Mouse (Mus musculus) lung, postnatal 0 days (tissue): Measurements from ENCODE around the gene Gabrg3. TPM values are rescaled to one million over a fixed set of nuclear protein-coding genes. Genes with fewer than 3 reads are reported as not detected.

Source experiments
- ATAC-seq: fragments of 200-750 bp; cut with Nextera tagmentation; 2 replicates; pipeline ENCODE4 v1.8.0; 2017; ENCODE audit warnings: moderate library complexity
- DNase-seq: peaks from one replicate; pipeline ENCODE4 v3.0.0-alpha.2; 2016; ENCODE audit warnings: low spot score
- H3K27ac ChIP-seq: fragments of 300-500 bp; sonication (generic); 2 replicates; pipeline ENCODE4 v1.5.1; 2014; ENCODE audit warnings: antibody characterized with exemption, mild to moderate bottlenecking, low read length, mixed read lengths
- H3K27me3 ChIP-seq: fragments of 300-500 bp; sonication (generic); replicated peaks from 2 replicates; pipeline ENCODE4 v1.6.1; 2014; ENCODE audit warnings: low read length, mixed read lengths; ENCODE audit not compliant: insufficient read depth
- H3K36me3 ChIP-seq: fragments of 300-500 bp; sonication (generic); 2 replicates; pipeline ENCODE4 v1.6.1; 2014; ENCODE audit warnings: low read length, mixed read lengths; ENCODE audit not compliant: insufficient read depth
- H3K4me1 ChIP-seq: fragments of 300-500 bp; sonication (generic); 2 replicates; pipeline ENCODE4 v1.6.1; 2014; ENCODE audit warnings: antibody characterized with exemption, low read depth, low read length, mixed read lengths; ENCODE audit not compliant: insufficient read depth
- H3K4me2 ChIP-seq: fragments of 300-500 bp; sonication (generic); replicated peaks from 2 replicates; pipeline ENCODE4 v1.6.1; 2014; ENCODE audit warnings: low read depth, mild to moderate bottlenecking, low read length, moderate library complexity, mixed read lengths
- H3K4me3 ChIP-seq: fragments of 300-500 bp; sonication (generic); 2 replicates; pipeline ENCODE4 v1.5.1; 2014; ENCODE audit warnings: low read depth, low read length
- H3K9ac ChIP-seq: fragments of 300-500 bp; sonication (generic); replicated peaks from 2 replicates; pipeline ENCODE4 v1.6.1; 2014; ENCODE audit warnings: low read depth, mild to moderate bottlenecking
- H3K9me3 ChIP-seq: fragments of 300-500 bp; sonication (generic); 2 replicates; pipeline ENCODE4 v1.6.1; 2016; ENCODE audit warnings: low read length, mixed read lengths
- CTCF ChIP-seq: IDR thresholded peaks from 2 replicates; pipeline ENCODE4 v1.5.1; 2016; ENCODE audit warnings: antibody characterized with exemption, mild to moderate bottlenecking
- EP300 ChIP-seq: IDR thresholded peaks from 2 replicates; pipeline ENCODE4 v1.6.1; 2016; ENCODE audit warnings: antibody characterized with exemption, mild to moderate bottlenecking, control low read depth
- WGBS: fragments of 180-500 bp; shearing (Covaris S2); extraction: QIAGEN DNeasy Blood & Tissue Kit; methylation state at CpG from one replicate; pipeline ENCODE4 v1.1.7; 2014; 5-methylcytosine and 5-hydroxymethylcytosine counted together
- polyA plus RNA-seq: library from polyadenylated mRNA; unstranded; fragments of >200 nt; fragmentation: Nextera tagmentation; extraction: Ambion mirVana; gene quantifications from 2 replicates; pipeline ENCODE4 v1.2.1, GENCODE M21; 2015

Gene Gabrg3
- polyA plus RNA-seq, 1 experiment from 2014 or later: 0.07 TPM

DNA sequence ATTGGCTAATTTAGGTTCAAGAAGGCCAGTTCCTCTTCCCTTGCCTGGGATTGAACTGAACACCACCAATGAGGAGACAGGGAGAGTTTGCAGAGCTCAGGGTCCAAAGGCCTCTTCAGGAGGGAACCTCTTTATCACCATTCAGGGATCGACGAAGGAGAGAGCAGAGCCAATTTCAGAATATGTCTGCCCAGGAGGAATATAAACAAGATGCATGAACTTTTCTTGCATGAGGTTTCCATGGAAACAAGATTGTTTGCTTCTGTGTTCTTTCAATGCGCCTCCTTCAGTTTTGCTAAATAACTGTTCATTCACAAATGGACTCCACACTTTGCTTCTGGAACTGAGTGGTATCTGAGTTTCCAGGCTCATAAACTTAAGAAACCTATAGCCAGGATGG lies 62.5 kb downstream of the Gabrg3 start:
- no peak overlapping the region for H3K4me3 ChIP-seq
- H3K9ac ChIP-seq: no peak overlapping the region
- no peaks in the 10 kb centered on the region for H3K27me3 ChIP-seq
- TF ChIP-seq EP300 (no peak), CTCF (no peak)
- no peak overlapping the region for H3K27ac ChIP-seq
- peak; percentile 9 for DNase-seq
- no peak for ATAC-seq
- H3K4me2 ChIP-seq: no peak overlapping the region
- H3K9me3 ChIP-seq: no peaks in the 10 kb centered on the region
- H3K36me3 ChIP-seq: no peaks in the 10 kb centered on the region
- 55% methylated on average over 3 of the region's 3 CpGs for WGBS
- H3K4me1 ChIP-seq: no peaks in the 10 kb centered on the region

DNA sequence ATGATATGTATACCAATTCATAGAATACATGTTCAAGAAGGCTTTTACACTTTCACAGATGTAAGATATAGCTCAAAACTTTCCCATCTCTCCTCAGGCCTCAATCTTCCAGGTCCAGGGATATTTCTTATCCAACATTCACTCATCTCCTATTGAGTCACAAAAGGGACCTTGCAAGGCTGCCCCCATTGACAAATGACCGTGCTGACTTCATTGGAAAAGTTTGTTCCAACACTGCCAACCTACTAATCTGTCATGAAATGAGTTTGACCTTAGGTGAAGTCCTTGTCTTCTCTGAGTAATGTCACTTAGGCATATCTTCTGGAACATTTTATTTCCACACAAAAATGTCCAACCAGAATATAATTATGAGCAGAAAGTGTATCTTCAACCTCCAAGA lies 64.9 kb downstream of the Gabrg3 start:
- H3K27me3 ChIP-seq: no peaks in the 10 kb centered on the region
- H3K36me3 ChIP-seq: no peaks in the 10 kb centered on the region
- no peaks in the 10 kb centered on the region for H3K9me3 ChIP-seq
- TF ChIP-seq EP300 (no peak), CTCF (no peak)
- H3K4me3 ChIP-seq: no peak overlapping the region
- no peak overlapping the region for H3K9ac ChIP-seq
- H3K4me2 ChIP-seq: no peak overlapping the region
- H3K27ac ChIP-seq: no peak overlapping the region
- WGBS: 70% methylated on average over 1 of the region's 1 CpGs
- ATAC-seq (no peak), DNase-seq (no peak)
- no peaks in the 10 kb centered on the region for H3K4me1 ChIP-seq

DNA sequence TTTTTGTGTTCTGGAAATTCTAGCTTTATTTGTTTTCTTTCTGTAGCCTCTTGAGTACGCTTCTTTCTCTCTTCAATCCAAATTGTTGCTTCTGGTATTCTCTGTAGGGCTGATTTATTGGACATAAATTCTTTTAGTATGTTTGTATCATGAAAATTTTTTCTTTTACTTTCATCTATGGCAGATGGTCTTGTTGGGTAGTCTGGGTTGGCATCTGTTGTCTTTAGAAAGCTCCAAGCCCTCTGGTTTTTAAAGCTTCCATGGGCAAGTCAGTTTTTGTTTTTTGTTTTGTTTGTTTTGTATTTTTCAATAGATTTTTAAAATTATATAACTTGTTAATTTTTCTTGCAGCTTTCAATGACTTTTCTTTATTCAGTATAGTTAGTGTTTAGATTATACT lies 72.0 kb downstream of the Gabrg3 start:
- Histone ChIP-seq H3K36me3 (no peaks in the 10 kb centered on the region), H3K9ac (no peak overlapping the region), H3K4me3 (no peak overlapping the region), H3K4me1 (no peaks in the 10 kb centered on the region), H3K4me2 (no peak overlapping the region), H3K9me3 (no peaks in the 10 kb centered on the region), H3K27me3 (no peaks in the 10 kb centered on the region), H3K27ac (no peak overlapping the region)
- DNase-seq (no peak), ATAC-seq (no peak)
- no peak for TF ChIP-seq CTCF
- TF ChIP-seq EP300: no peak
- WGBS: 37% methylated on average over 1 of the region's 1 CpGs

DNA sequence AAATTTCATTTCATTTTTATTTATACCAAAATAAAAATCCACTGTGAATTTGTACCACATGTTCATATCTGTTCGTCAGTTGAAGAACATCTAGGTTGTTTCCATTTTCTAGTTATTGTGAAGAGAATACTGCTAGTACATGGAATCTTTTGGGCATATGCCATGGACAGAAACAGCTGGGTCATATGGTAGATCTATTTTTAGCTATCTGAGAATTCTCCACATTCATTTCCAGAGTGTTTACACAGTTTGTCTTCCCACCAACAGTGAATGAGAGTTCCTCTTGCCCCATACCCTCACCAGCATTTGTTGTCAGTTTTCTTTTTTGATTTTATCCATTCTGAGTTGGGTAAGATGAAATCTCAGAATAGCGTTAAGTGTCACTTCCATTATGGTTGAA lies 75.0 kb downstream of the Gabrg3 start:
- H3K27ac ChIP-seq: no peak overlapping the region
- H3K9me3 ChIP-seq: no peaks in the 10 kb centered on the region
- H3K9ac ChIP-seq: no peak overlapping the region
- no peaks in the 10 kb centered on the region for H3K36me3 ChIP-seq
- DNase-seq (no peak), ATAC-seq (no peak)
- H3K4me3 ChIP-seq: no peak overlapping the region
- WGBS: 74% methylated on average over 2 of the region's 2 CpGs
- TF ChIP-seq EP300 (no peak), CTCF (no peak)
- no peaks in the 10 kb centered on the region for H3K27me3 ChIP-seq
- no peaks in the 10 kb centered on the region for H3K4me1 ChIP-seq
- no peak overlapping the region for H3K4me2 ChIP-seq

DNA sequence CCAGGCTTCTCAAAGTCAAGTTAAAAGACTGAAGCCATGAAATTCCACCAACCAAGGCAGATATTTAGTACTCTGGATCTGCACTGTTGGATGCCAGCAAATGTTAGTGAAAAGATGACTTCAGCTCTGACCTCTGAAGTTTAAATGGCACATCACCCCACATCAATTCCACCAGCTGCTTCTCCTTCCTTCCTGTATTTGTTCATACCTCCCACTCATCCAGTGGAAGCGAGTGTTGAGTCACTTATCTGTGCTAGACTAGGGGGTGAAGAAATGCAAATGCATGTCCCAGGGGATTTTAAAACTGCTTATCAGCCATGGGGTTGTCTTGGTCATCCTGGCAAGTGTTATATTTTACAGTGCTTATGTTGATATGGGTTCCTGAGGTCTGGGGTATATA lies 79.7 kb downstream of the Gabrg3 start:
- Histone ChIP-seq H3K27ac (no peak overlapping the region), H3K27me3 (no peaks in the 10 kb centered on the region), H3K4me3 (no peak overlapping the region), H3K4me2 (no peak overlapping the region), H3K9me3 (no peaks in the 10 kb centered on the region), H3K4me1 (no peaks in the 10 kb centered on the region), H3K36me3 (no peaks in the 10 kb centered on the region), H3K9ac (no peak overlapping the region)
- no peak for ATAC-seq
- DNase-seq: no peak
- no peak for TF ChIP-seq CTCF
- no peak for TF ChIP-seq EP300
- WGBS: 33% methylated on average over 1 of the region's 1 CpGs

DNA sequence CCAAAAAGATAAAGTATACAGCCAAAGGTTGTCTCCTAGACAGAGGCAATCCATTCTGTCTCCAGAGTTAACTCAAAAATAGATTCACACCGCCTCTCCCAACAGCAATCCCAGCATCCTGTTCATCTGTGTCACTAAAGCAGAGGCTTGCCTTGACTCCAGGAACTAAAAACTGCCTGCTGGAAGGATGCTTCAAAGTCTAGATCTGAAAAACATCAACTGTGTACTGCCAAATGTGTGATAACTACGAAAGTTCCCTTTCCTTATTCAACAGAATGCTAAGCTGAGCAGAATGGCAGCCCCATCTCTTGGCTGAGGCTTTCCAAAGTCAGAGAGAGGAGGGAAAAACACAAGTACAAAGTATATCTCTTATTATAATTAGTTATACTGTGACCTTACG lies 90.3 kb downstream of the Gabrg3 start:
- Histone ChIP-seq H3K4me1 (no peaks in the 10 kb centered on the region), H3K4me3 (no peak overlapping the region), H3K9ac (no peak overlapping the region), H3K27ac (no peak overlapping the region), H3K27me3 (no peaks in the 10 kb centered on the region), H3K36me3 (no peaks in the 10 kb centered on the region), H3K4me2 (no peak overlapping the region), H3K9me3 (no peaks in the 10 kb centered on the region)
- DNase-seq (no peak), ATAC-seq (no peak)
- WGBS: 62% methylated on average over 3 of the region's 3 CpGs
- TF ChIP-seq CTCF: no peak
- TF ChIP-seq EP300: no peak

DNA sequence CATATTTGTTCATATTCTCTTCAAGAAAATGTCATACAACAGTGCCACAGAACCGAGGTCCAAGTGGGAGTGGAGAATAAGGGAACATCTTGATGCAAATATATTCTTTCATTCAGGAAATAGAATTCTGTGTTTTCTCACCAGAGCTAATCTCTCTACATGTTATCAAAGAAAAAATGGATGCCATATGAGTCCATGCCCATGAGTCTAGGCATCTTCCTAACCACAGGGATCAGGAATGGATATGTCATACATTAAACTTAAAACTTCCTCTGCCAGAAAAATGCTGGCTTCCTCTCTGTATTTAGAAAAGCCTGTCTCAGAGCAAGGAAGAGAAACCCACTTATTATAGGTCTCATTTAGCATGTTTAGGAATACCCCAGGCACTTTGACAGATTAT lies 92.9 kb downstream of the Gabrg3 start:
- WGBS: 57% methylated on average over 1 of the region's 1 CpGs
- ATAC-seq: no peak
- Histone ChIP-seq H3K9ac (no peak overlapping the region), H3K9me3 (no peaks in the 10 kb centered on the region), H3K4me2 (no peak overlapping the region), H3K27me3 (no peaks in the 10 kb centered on the region), H3K4me1 (no peaks in the 10 kb centered on the region), H3K36me3 (no peaks in the 10 kb centered on the region), H3K4me3 (no peak overlapping the region), H3K27ac (no peak overlapping the region)
- DNase-seq: no peak
- TF ChIP-seq EP300 (no peak), CTCF (no peak)
